Mouse (Mus musculus) embryonic facial prominence, embryonic 15.5 days (tissue): ENCODE data around the gene Nipbl. TPM values are rescaled to one million over a fixed set of nuclear protein-coding genes. Genes with fewer than 3 reads are reported as not detected.

Source experiments
- ATAC-seq: fragments of 200-750 bp; cut with Nextera tagmentation; 2 replicates; pipeline ENCODE4 v1.8.0; 2017; ENCODE audit warnings: low read depth, moderate TSS enrichment; ENCODE audit not compliant: insufficient number of reproducible peaks, low FRiP score, low TSS enrichment
- H3K27ac ChIP-seq: fragments of 300-500 bp; sonication (generic); replicated peaks from 2 replicates; pipeline ENCODE4 v1.5.1; 2015; ENCODE audit warnings: mild to moderate bottlenecking, inconsistent platforms
- H3K27me3 ChIP-seq: fragments of 300-500 bp; sonication (generic); 2 replicates; pipeline ENCODE4 v1.6.1; 2015; ENCODE audit warnings: inconsistent platforms
- H3K36me3 ChIP-seq: fragments of 300-500 bp; sonication (generic); 2 replicates; pipeline ENCODE4 v1.6.1; 2015; ENCODE audit warnings: mild to moderate bottlenecking, inconsistent platforms
- H3K4me1 ChIP-seq: fragments of 300-500 bp; sonication (generic); 2 replicates; pipeline ENCODE4 v1.6.1; 2015; ENCODE audit warnings: inconsistent platforms
- H3K4me2 ChIP-seq: fragments of 300-500 bp; sonication (generic); replicated peaks from 2 replicates; pipeline ENCODE4 v1.6.1; 2015; ENCODE audit warnings: mild to moderate bottlenecking, inconsistent platforms
- H3K4me3 ChIP-seq: fragments of 300-500 bp; sonication (generic); replicated peaks from 2 replicates; pipeline ENCODE4 v1.5.1; 2015; ENCODE audit warnings: mild to moderate bottlenecking, inconsistent platforms
- H3K9ac ChIP-seq: fragments of 300-500 bp; sonication (generic); 2 replicates; pipeline ENCODE4 v1.6.1; 2015; ENCODE audit warnings: inconsistent platforms
- H3K9me3 ChIP-seq: fragments of 300-500 bp; sonication (generic); replicated peaks from 2 replicates; pipeline ENCODE4 v1.6.1; 2016; ENCODE audit warnings: inconsistent platforms
- WGBS: fragments of 180-500 bp; shearing (Covaris S2); methylation state at CpG from one replicate; pipeline ENCODE4 v1.1.7; 2015; 5-methylcytosine and 5-hydroxymethylcytosine counted together
- polyA plus RNA-seq: library from polyadenylated mRNA; unstranded; fragments of >200 nt; fragmentation: Nextera tagmentation; extraction: Ambion mirVana; gene quantifications from 2 replicates; pipeline ENCODE4 v1.2.1, GENCODE M21; 2015

The Nipbl gene
- polyA plus RNA-seq, 1 experiment from 2014 or later: 19.7 TPM

GRCm38 (mm10) chr15:8340596-8340995, 103.7 kb downstream of the Nipbl start:
- Histone ChIP-seq H3K36me3 (peaks cover 17% of the 10 kb centered on the region), H3K27me3 (no peaks in the 10 kb centered on the region), H3K4me1 (no peaks in the 10 kb centered on the region), H3K4me2 (no peak overlapping the region), H3K9me3 (no peaks in the 10 kb centered on the region), H3K9ac (no peak overlapping the region), H3K4me3 (no peak overlapping the region), H3K27ac (no peak overlapping the region)
- WGBS: 90% methylated on average over 4 of the region's 4 CpGs
- no peak for ATAC-seq

DNA sequence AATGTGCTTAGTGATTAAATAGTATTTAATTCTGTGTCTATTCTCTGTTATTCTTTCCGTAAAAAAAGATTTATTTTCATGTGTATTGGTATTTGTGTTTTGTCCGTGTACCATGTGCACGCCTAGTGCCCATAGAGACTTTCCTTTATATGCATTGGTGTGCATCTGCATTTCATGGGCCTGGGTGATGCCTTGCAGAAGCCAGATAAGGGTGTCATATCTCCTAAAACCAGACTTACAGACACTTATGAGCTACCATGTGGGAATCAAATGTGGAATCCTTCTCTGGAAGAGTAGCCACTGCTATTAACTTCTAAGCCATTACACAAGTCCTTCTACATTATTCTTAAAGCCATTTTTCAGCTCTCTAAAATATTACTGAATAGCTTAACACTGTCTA, 112.7 kb downstream of the Nipbl start:
- WGBS: 90% methylated on average over 3 of the region's 3 CpGs
- Histone ChIP-seq H3K36me3 (peaks cover 27% of the 10 kb centered on the region), H3K9me3 (no peaks in the 10 kb centered on the region), H3K9ac (no peak overlapping the region), H3K27ac (no peak overlapping the region), H3K4me2 (no peak overlapping the region), H3K4me3 (no peak overlapping the region), H3K4me1 (no peaks in the 10 kb centered on the region), H3K27me3 (no peaks in the 10 kb centered on the region)
- ATAC-seq: no peak

DNA sequence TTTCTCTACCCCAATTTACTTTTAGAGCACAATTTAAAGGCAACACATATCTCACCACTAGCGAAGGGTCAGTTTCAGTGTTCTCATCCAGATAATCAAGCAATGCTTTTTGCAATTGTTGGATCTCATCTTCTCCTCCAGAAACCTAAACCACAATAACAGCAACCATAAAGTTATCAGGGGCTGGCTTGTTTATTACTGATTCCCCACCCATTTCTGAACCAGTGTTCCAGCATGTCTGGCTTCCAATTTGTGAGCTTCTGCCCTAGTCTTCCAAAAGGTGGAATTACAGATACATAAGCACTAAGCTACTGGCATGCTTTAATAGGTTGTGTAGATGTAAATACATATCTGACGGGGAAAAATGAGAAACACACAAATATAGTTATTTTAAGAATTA, 118.6 kb downstream of the Nipbl start:
- Histone ChIP-seq H3K9me3 (no peaks in the 10 kb centered on the region), H3K27me3 (no peaks in the 10 kb centered on the region), H3K4me2 (no peak overlapping the region), H3K27ac (no peak overlapping the region), H3K9ac (no peak overlapping the region), H3K4me1 (no peaks in the 10 kb centered on the region), H3K36me3 (peaks cover 43% of the 10 kb centered on the region), H3K4me3 (no peak overlapping the region)
- no peak for ATAC-seq
- 93% methylated on average over 2 of the region's 2 CpGs for WGBS

DNA sequence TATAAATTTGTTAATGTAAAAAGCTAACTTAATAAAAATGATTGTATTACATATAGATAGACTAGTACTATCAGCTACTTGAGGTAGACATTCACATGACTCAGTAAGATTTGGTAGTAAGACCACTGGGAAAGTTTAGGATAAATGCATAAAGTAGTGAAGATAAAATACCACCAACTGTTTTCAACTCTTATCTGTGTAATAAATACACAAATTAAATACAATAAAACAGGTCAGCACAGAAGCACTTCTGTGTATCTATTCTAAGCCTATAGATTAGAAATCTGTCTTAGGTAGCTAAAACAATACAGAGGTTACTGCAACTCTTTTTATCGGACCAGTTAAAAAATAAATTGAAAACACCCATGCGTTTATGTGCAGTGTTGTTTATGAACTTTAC, 119.4 kb downstream of the Nipbl start:
- Histone ChIP-seq H3K36me3 (peaks cover 49% of the 10 kb centered on the region), H3K9ac (no peak overlapping the region), H3K4me3 (no peak overlapping the region), H3K4me2 (no peak overlapping the region), H3K9me3 (no peaks in the 10 kb centered on the region), H3K27ac (no peak overlapping the region), H3K27me3 (no peaks in the 10 kb centered on the region), H3K4me1 (no peaks in the 10 kb centered on the region)
- 95% methylated on average over 2 of the region's 2 CpGs for WGBS
- no peak for ATAC-seq

GRCm38 (mm10) chr15:8324061-8324460, 120.2 kb downstream of the Nipbl start:
- WGBS: 94% methylated on average over 4 of the region's 4 CpGs
- Histone ChIP-seq H3K9ac (no peak overlapping the region), H3K4me3 (no peak overlapping the region), H3K36me3 (peaks cover 48% of the 10 kb centered on the region), H3K27ac (no peak overlapping the region), H3K4me1 (no peaks in the 10 kb centered on the region), H3K9me3 (no peaks in the 10 kb centered on the region), H3K4me2 (no peak overlapping the region), H3K27me3 (no peaks in the 10 kb centered on the region)
- ATAC-seq: no peak

DNA sequence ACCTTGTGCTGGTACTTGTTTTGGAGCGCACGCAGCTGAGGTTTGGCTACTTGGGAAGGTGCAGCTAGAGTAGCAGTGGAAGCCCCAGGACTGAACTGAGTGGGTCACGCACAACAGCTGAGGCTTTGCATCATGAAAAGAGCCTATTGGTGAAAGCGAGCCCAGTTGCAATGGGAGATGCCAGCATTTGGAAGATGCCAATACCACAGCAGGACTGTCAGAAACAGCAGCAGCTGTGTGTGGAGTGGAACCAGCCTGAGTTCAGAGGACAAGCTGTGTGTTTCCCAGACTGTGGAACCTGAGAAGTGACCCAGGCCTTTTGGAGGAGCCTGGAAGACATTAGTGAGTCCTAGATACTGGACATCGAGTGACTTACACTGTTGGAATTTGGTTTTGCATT, 122.8 kb downstream of the Nipbl start:
- Histone ChIP-seq H3K4me3 (no peak overlapping the region), H3K9ac (no peak overlapping the region), H3K4me1 (no peaks in the 10 kb centered on the region), H3K27ac (no peak overlapping the region), H3K9me3 (no peaks in the 10 kb centered on the region), H3K36me3 (peaks cover 51% of the 10 kb centered on the region), H3K4me2 (no peak overlapping the region), H3K27me3 (no peaks in the 10 kb centered on the region)
- ATAC-seq: no peak
- WGBS: 83% methylated on average over 5 of the region's 5 CpGs

GRCm38 (mm10) chr15:8319191-8319590, 125.1 kb downstream of the Nipbl start:
- Histone ChIP-seq H3K36me3 (peaks cover 42% of the 10 kb centered on the region), H3K4me2 (no peak overlapping the region), H3K27ac (no peak overlapping the region), H3K4me3 (no peak overlapping the region), H3K27me3 (no peaks in the 10 kb centered on the region), H3K4me1 (no peaks in the 10 kb centered on the region), H3K9ac (no peak overlapping the region), H3K9me3 (no peaks in the 10 kb centered on the region)
- WGBS: 98% methylated on average over 5 of the region's 5 CpGs
- ATAC-seq: no peak

GRCm38 (mm10) chr15:8317381-8317780, 126.9 kb downstream of the Nipbl start:
- H3K4me1 ChIP-seq: no peaks in the 10 kb centered on the region
- no peak for ATAC-seq
- H3K9ac ChIP-seq: no peak overlapping the region
- no peak overlapping the region for H3K27ac ChIP-seq
- no peaks in the 10 kb centered on the region for H3K9me3 ChIP-seq
- 81% methylated on average over 4 of the region's 4 CpGs for WGBS
- no peak overlapping the region for H3K4me3 ChIP-seq
- H3K27me3 ChIP-seq: no peaks in the 10 kb centered on the region
- no peak overlapping the region for H3K4me2 ChIP-seq
- peaks cover 39% of the 10 kb centered on the region for H3K36me3 ChIP-seq

DNA sequence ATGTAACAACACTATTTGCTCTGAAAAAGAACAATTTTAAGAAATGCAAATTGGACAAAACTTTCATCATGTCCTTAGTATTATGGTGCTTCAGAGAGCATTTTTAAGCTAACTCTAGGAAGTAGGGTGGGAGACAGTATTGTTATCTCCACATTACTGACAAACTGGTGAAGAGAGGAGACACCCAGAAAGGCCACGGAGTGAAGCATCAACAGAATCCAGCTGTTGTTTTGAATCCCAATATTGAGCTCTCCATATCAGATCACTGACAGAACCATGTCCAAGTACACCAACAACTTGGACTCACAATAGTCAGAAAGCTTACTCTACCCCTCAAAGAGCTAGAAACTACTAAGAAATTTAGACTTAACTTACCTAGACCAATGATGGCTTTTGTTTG, 138.8 kb downstream of the Nipbl start:
- no peak overlapping the region for H3K9ac ChIP-seq
- no peaks in the 10 kb centered on the region for H3K27me3 ChIP-seq
- 85% methylated on average over 1 of the region's 1 CpGs for WGBS
- no peak overlapping the region for H3K27ac ChIP-seq
- no peak overlapping the region for H3K4me2 ChIP-seq
- H3K4me1 ChIP-seq: no peaks in the 10 kb centered on the region
- no peak for ATAC-seq
- no peak overlapping the region for H3K4me3 ChIP-seq
- peaks cover 54% of the 10 kb centered on the region for H3K36me3 ChIP-seq
- no peaks in the 10 kb centered on the region for H3K9me3 ChIP-seq

DNA sequence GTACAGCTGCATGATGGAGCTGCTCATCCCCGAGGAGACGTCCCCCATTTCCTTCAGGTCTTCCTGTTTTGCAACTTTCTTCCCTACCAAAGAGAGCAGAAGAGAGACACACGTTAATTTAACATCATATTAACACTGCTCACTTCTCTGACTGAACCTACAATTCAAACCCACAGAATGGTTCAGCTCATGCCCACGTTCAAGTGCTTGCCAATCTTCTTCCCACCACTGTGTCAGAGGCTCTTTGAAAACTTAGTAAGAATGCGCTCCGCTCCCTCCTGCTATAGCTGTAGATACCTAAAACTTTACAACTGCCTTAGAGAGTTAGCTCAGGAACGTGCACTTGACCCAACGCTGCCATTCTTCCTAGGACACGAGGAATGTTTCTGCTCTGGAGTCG, 141.3 kb downstream of the Nipbl start:
- Histone ChIP-seq H3K9me3 (no peaks in the 10 kb centered on the region), H3K36me3 (peaks cover 72% of the 10 kb centered on the region), H3K4me3 (no peak overlapping the region), H3K27ac (no peak overlapping the region), H3K4me2 (no peak overlapping the region), H3K9ac (no peak overlapping the region), H3K4me1 (no peaks in the 10 kb centered on the region), H3K27me3 (no peaks in the 10 kb centered on the region)
- no peak for ATAC-seq
- WGBS: 91% methylated on average over 10 of the region's 10 CpGs

GRCm38 (mm10) chr15:8294150-8294549, 150.1 kb downstream of the Nipbl start:
- no peak overlapping the region for H3K4me2 ChIP-seq
- no peak overlapping the region for H3K4me3 ChIP-seq
- H3K9me3 ChIP-seq: no peaks in the 10 kb centered on the region
- WGBS: 94% methylated on average over 6 of the region's 6 CpGs
- H3K27ac ChIP-seq: no peak overlapping the region
- no peak overlapping the region for H3K9ac ChIP-seq
- peaks cover 80% of the 10 kb centered on the region for H3K36me3 ChIP-seq
- no peaks in the 10 kb centered on the region for H3K27me3 ChIP-seq
- ATAC-seq: no peak
- no peaks in the 10 kb centered on the region for H3K4me1 ChIP-seq

- H3K4me3 ChIP-seq: no peak overlapping the region
- no peak for ATAC-seq
- no peak overlapping the region for H3K9ac ChIP-seq
- no peak overlapping the region for H3K4me2 ChIP-seq
- no peaks in the 10 kb centered on the region for H3K27me3 ChIP-seq
- H3K27ac ChIP-seq: no peak overlapping the region
- no peaks in the 10 kb centered on the region for H3K4me1 ChIP-seq
- 93% methylated on average over 14 of the region's 14 CpGs for WGBS
- no peaks in the 10 kb centered on the region for H3K9me3 ChIP-seq
- H3K36me3 ChIP-seq: peaks cover 55% of the 10 kb centered on the region
These were observed 153.0 kb downstream of the Nipbl start for GRCm38 (mm10) chr15:8291251-8291650.
